Mouse (Mus musculus): ENCODE measurements around the gene Ift43. TPM values are rescaled to one million over a fixed set of nuclear protein-coding genes. Genes with fewer than 3 reads are reported as not detected.
A peak's percentile ranks its signal among the peaks of the same experiment; 100 is the strongest.

Gene Ift43
- polyA plus RNA-seq, 1 experiment from 2014 or later: 91.5 TPM

DNA sequence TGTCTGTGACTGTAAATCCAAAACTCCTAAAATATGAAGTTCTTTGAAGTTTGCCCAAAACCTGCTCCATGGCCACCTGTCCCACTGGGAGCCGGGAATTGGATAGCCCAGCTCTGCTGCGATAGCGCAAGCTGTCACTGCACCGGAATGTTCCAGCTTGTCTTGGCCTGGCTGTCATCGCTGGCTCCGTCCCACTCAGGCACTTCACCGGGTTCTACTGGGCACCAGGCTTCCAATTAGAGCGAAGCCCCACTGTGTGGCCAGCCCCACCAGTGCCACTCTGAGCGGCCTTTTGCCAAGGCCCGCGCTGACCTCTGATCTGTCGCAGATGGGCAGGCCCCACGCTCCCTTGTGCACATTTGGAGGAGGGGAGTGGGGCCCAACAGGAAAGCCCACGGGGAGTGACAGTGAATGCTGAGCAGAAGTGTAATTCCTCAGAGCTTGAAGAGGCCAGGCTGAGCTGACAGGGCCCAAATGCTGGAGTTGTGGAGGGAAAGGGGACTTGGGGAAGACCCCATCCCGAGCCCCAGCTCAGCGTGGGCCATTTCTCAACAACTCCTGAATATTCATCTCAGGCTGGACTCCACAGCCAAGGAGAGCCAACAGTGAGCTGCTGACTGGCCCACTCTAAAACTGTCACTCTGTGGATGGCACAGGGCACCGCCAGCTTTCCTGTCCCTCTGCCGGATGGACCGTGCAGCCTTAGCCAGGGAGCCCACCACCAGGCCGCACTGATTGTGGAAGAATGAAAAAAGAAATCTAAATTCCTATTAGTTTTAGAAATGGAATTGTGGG, 76.5 kb downstream of the Ift43 start:
- H3K4me1 ChIP-seq: peaks cover 46% of the 10 kb centered on the region
- no peak overlapping the region for H3K27ac ChIP-seq (replicated peaks)
- 81% methylated on average over 20 of the region's 20 CpGs for WGBS

DNA sequence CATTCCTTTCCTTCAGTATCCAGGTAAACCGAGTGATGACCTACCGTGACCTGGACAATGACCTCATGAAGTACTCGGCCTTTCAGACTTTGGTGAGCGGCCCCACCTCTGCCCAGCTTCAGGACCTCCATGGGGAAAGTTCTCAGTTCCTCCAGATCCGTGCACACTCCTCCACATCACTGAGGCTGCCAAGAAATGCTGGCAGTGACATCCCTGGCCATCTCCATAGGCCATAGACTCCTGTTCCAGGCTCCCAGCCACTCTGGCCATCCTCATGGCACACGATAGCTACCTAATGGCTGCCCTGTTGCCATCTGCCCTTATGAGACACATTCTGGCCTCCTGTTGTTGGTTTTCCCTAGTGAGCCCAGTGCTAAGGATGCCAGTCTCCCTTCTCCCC, 79.1 kb downstream of the Ift43 start:
- no peak overlapping the region for H3K9ac ChIP-seq (replicated peaks)
- H3K4me3 ChIP-seq: no peak overlapping the region
- H3K36me3 ChIP-seq: peaks cover 9% of the 10 kb centered on the region; the same call in 1 of the 2 replicates
- peaks cover 50% of the 10 kb centered on the region for H3K4me1 ChIP-seq
- 0 out of 2 replicates have a peak, but pooled peaks cover 5% of the 10 kb centered on the region for H3K9me3 ChIP-seq
- ATAC-seq (ENCODE audit: low FRiP score, low read depth): no peak
- H3K4me2 ChIP-seq (replicated peaks): no peak overlapping the region
- no peak overlapping the region for H3K27ac ChIP-seq (replicated peaks)
- 97% methylated on average over 6 of the region's 6 CpGs for WGBS
- peaks cover 20% of the 10 kb centered on the region; the same call in 1 of the 2 replicates for H3K27me3 ChIP-seq

More for the DNA sequence above, 76.5 kb downstream of the Ift43 start:
- Histone ChIP-seq H3K4me2 (replicated peaks) (no peak overlapping the region), H3K27me3 (peaks cover 16% of the 10 kb centered on the region; the same call in 1 of the 2 replicates), H3K9me3 (0 out of 2 replicates have a peak, but pooled peaks cover 5% of the 10 kb centered on the region), H3K36me3 (peaks cover 9% of the 10 kb centered on the region; the same call in 1 of the 2 replicates), H3K4me3 (no peak overlapping the region), H3K9ac (replicated peaks) (no peak overlapping the region)
- ATAC-seq (ENCODE audit: low FRiP score, low read depth): no peak

DNA sequence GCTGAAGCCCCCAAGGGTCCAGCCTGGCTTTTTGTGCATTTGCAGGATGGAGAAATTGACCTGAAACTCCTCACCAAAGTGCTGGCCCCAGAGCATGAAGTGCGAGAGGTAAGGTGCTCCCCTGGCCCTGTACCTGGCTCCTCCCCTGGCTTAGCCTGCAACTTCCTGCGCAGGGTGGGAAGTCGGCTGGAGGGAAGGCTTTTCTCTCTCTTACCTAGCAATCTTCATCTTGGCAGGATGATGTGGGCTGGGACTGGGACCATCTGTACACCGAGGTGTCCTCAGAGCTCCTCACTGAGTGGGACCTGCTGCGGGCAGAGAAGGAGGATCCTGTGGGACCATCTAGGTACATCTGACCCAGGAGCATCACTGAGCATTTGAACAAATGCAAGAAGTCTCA, 79.6 kb downstream of the Ift43 start:
- ATAC-seq (ENCODE audit: low FRiP score, low read depth): no peak
- 0 out of 2 replicates have a peak, but pooled peaks cover 5% of the 10 kb centered on the region for H3K9me3 ChIP-seq
- no peak overlapping the region for H3K9ac ChIP-seq (replicated peaks)
- 89% methylated on average over 5 of the region's 5 CpGs for WGBS
- H3K4me3 ChIP-seq: no peak overlapping the region
- no peak overlapping the region for H3K4me2 ChIP-seq (replicated peaks)
- H3K36me3 ChIP-seq: peaks cover 9% of the 10 kb centered on the region; the same call in 1 of the 2 replicates
- no peak overlapping the region for H3K27ac ChIP-seq (replicated peaks)
- H3K4me1 ChIP-seq: peaks cover 55% of the 10 kb centered on the region
- peaks cover 20% of the 10 kb centered on the region; the same call in 1 of the 2 replicates for H3K27me3 ChIP-seq

DNA sequence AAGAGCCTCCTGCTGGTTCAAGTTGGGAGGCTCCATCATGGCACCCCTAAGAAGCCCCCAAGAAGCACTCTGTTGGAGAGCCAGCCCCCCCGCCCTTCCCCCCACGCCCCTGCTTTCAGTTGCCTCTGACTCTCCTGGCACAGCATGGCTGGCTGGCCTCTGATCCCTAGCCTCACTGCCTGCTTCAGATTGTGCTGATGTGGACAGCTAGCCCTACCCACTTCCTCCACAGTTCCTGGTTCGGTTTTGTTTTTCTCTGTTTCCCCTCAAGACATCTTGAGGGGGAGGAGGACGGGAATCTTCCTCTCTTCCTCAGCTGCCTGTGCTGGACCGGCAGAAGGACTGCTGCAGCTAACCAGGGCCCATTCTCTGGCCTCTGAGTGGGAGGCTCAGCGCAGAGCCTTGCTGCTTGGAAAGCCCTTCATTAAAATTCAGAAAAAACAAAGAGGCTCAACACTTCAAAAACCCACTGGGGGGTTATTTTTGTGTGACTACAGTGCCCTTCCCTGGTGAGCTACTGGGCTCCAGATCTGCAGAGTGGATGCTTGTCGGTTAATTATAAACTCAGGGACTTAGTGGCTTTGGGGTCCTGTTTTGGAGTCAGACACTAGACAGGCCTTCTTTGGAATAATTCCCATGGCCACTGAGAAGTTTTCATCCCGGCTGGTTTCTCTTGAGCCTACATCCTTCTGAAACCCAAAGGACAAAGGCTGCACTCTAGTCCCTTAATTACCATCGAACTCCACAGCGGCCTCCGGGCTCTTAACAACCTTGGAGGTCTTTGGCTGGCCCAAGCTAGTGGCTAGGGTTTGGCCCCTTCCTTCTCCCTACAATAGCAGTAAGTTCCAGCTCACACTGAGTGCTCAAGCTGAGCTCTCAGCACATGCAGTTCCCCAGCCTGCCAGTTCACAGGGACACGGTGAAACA, 80.8 kb downstream of the Ift43 start:
- no peak overlapping the region for H3K4me3 ChIP-seq
- H3K4me1 ChIP-seq: peaks cover 52% of the 10 kb centered on the region
- H3K36me3 ChIP-seq: peaks cover 9% of the 10 kb centered on the region; the same call in 1 of the 2 replicates
- peaks cover 22% of the 10 kb centered on the region; the same call in 1 of the 2 replicates for H3K27me3 ChIP-seq
- 4% methylated on average over 12 of the region's 12 CpGs for WGBS
- H3K4me2 ChIP-seq (replicated peaks): 0 out of 2 replicates have a peak overlapping the region, but pooled peaks have one; percentile 21
- ATAC-seq (ENCODE audit: low FRiP score, low read depth): peak; percentile 60
- peak overlapping the region; percentile 85 for H3K27ac ChIP-seq (replicated peaks)
- 0 out of 2 replicates have a peak, but pooled peaks cover 5% of the 10 kb centered on the region for H3K9me3 ChIP-seq
- H3K9ac ChIP-seq (replicated peaks): peak overlapping the region; percentile 11; the same call in 1 of the 2 replicates

DNA sequence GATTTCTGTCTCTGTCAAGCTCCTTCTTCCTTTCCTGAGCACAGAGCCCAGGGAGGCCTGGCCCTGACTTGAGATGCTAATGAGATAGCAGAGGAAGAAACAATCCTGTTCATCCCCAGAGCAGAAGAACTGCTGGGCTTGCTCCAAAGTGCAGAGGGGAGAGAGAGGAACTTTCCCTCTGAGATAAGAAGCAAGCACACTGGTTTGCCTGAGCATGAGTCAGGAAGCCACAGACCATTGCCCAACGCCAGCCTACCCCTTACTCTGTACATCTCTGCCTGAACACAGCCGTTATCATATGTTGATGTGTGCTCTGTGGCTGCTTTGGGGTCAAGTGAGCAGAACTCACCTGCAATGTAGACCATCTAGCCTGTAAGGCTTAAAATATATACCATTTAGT, 83.9 kb downstream of the Ift43 start:
- no peak for ATAC-seq (ENCODE audit: low FRiP score, low read depth)
- Histone ChIP-seq H3K27me3 (peaks cover 17% of the 10 kb centered on the region; the same call in 1 of the 2 replicates), H3K4me1 (peaks cover 50% of the 10 kb centered on the region), H3K36me3 (peaks cover 4% of the 10 kb centered on the region; the same call in 1 of the 2 replicates), H3K9me3 (no peaks in the 10 kb centered on the region), H3K9ac (replicated peaks) (no peak overlapping the region), H3K4me2 (replicated peaks) (no peak overlapping the region), H3K27ac (replicated peaks) (no peak overlapping the region), H3K4me3 (no peak overlapping the region)
- WGBS: 67% methylated on average over 2 of the region's 2 CpGs

DNA sequence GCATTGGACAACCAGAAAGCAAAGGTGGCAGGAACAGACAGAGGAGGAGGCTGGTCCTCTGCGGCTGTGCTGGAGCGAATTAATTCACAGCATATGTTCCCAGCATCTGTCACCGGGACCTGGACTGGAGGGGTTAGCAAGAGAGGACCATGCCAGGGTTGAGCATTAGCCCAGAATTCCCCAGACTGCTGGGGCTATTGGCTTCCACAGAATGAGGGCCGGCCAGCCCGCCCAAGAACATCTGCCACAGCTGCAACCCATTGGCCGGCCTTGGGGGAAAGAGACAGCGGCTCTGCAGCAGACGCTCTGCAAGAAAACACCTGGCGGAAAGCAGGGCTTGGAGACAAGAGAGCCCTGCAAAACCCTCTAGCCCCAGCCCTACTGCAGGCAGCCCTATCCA, 84.7 kb downstream of the Ift43 start:
- ATAC-seq (ENCODE audit: low FRiP score, low read depth): no peak
- Histone ChIP-seq H3K4me1 (peaks cover 53% of the 10 kb centered on the region), H3K9me3 (no peaks in the 10 kb centered on the region), H3K4me2 (replicated peaks) (no peak overlapping the region), H3K4me3 (no peak overlapping the region), H3K36me3 (no peaks in the 10 kb centered on the region), H3K27me3 (peaks cover 17% of the 10 kb centered on the region), H3K9ac (replicated peaks) (no peak overlapping the region), H3K27ac (replicated peaks) (no peak overlapping the region)
- 44% methylated on average over 9 of the region's 9 CpGs for WGBS

DNA sequence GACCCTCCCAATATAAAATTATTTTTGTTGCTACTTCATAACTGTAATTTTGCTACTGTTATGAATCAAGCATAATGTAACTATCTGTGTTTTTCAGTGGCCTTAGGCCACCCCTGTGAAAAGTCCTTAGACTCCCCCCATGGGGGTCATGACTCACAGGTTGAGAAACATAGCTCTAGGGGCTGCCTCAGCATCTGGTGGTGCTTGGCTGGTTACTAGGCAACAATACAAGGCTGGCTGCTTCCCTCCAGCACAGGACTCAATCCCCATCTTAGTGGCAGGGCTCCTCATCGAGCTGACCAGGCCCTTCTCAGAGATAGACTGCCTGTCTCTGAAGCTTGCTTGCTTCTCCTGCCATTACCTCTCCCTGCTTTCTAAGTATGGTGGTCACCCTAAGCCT, 86.4 kb downstream of the Ift43 start:
- Histone ChIP-seq H3K27ac (replicated peaks) (no peak overlapping the region), H3K4me1 (peaks cover 50% of the 10 kb centered on the region), H3K36me3 (no peaks in the 10 kb centered on the region), H3K4me2 (replicated peaks) (no peak overlapping the region), H3K9ac (replicated peaks) (no peak overlapping the region), H3K27me3 (peaks cover 21% of the 10 kb centered on the region), H3K4me3 (no peak overlapping the region), H3K9me3 (no peaks in the 10 kb centered on the region)
- WGBS: 15% methylated on average over 1 of the region's 1 CpGs
- ATAC-seq (ENCODE audit: low FRiP score, low read depth): 0 out of 2 replicates have a peak, but pooled peaks have one; percentile 19

DNA sequence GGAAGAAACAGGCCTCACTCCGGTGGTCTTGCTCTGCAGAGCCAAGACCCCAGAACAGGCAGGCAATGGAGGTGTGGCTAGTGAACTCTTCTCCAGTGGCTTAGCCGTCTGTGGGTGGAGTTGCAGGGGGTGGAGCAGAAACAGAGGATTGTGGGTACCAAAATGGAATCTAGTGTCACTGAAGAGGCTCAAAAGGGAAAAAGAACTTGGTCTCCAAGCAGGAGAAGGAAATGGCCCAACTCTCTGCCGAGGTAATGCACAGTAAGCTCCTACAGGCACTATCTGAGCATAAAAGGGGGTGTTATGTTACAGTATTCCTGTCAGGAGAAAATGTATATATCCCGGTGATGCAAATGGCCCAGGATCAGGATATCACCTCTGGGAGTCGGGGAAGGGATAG, 86.9 kb downstream of the Ift43 start:
- no peak for ATAC-seq (ENCODE audit: low FRiP score, low read depth)
- Histone ChIP-seq H3K9me3 (no peaks in the 10 kb centered on the region), H3K27ac (replicated peaks) (no peak overlapping the region), H3K36me3 (no peaks in the 10 kb centered on the region), H3K4me1 (peaks cover 50% of the 10 kb centered on the region), H3K4me2 (replicated peaks) (no peak overlapping the region), H3K9ac (replicated peaks) (no peak overlapping the region), H3K27me3 (peaks cover 22% of the 10 kb centered on the region), H3K4me3 (no peak overlapping the region)
- WGBS: 74% methylated on average over 5 of the region's 5 CpGs

DNA sequence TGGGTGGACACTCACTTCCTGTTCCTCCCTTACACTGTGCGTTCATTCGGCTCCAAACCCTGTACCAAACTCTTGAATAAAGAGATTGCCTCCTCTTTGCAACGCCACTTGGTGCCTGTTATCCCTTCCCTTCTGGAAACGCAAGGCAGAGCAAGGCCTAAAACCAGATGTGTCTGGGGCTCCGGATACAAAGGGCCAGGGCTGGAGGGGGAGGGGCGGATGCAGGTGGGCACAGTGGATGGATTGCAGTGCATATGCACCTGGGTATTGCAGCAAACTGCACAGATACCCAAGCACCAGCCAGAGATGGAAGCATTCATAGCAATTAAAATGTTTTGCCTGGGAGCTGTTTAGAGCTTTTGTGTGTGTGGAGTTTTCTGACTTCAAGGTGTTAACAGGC, 91.0 kb downstream of the Ift43 start:
- H3K9ac ChIP-seq (replicated peaks): no peak overlapping the region
- no peak overlapping the region for H3K4me2 ChIP-seq (replicated peaks)
- H3K4me3 ChIP-seq: no peak overlapping the region
- no peak for ATAC-seq (ENCODE audit: low FRiP score, low read depth)
- H3K9me3 ChIP-seq: no peaks in the 10 kb centered on the region
- WGBS: 49% methylated on average over 6 of the region's 6 CpGs
- no peaks in the 10 kb centered on the region for H3K36me3 ChIP-seq
- peaks cover 20% of the 10 kb centered on the region; the same call in 1 of the 2 replicates for H3K27me3 ChIP-seq
- H3K27ac ChIP-seq (replicated peaks): peak overlapping the region; percentile 56
- peaks cover 47% of the 10 kb centered on the region for H3K4me1 ChIP-seq

DNA sequence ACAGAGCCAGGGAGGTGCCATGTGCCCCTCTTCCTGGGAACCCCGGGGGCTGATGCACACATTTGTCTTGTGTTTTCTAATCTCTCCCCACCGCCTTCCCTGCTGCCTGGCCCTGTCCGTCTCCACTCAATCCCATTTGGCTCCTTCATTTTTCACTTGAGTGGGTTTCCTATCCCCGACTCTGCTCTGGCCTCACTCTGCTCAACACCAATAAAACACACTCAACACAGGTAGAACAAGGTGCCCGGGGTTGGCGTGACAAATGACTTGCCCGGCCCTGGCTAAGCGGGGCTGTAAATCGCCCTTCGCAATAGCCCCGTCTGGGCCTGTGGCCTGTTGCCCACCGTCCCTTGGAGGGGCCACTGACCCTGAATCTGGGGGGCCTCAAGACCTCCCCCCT, 92.0 kb downstream of the Ift43 start:
- Histone ChIP-seq H3K27ac (replicated peaks) (peak overlapping the region; percentile 56), H3K4me2 (replicated peaks) (no peak overlapping the region), H3K4me3 (no peak overlapping the region), H3K9me3 (no peaks in the 10 kb centered on the region), H3K9ac (replicated peaks) (no peak overlapping the region), H3K4me1 (peaks cover 38% of the 10 kb centered on the region), H3K36me3 (no peaks in the 10 kb centered on the region), H3K27me3 (peaks cover 20% of the 10 kb centered on the region; the same call in 1 of the 2 replicates)
- no peak for ATAC-seq (ENCODE audit: low FRiP score, low read depth)
- WGBS: 78% methylated on average over 11 of the region's 12 CpGs

DNA sequence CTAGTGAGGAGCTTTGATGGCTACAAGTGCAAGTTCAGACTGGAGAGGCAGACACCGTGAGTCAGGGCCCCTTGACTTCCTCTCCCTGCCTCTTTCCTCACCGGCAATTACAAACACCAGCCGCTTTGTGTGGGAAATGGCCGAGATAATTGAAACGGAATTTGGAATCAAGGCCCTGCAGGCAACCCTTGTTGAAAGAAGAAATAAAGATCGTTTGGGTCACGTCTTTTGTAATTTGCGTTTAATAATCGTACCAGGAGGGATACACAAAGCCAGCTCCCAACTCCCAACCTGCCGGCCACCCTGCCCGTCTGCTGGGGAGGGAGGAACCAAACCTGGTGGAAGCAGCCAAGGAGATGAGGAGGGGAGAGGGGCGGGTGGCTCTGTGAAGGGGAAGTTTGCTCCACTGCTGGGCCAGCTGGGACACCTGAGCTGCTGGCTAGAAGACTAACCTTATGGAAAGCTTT, 93.2 kb downstream of the Ift43 start:
- peaks cover 36% of the 10 kb centered on the region for H3K4me1 ChIP-seq
- 14% methylated on average over 12 of the region's 12 CpGs for WGBS

More for the DNA sequence above, 93.2 kb downstream of the Ift43 start:
- no peak overlapping the region for H3K4me2 ChIP-seq (replicated peaks)
- H3K4me3 ChIP-seq: no peak overlapping the region
- no peaks in the 10 kb centered on the region for H3K36me3 ChIP-seq
- peak overlapping the region; percentile 49 for H3K27ac ChIP-seq (replicated peaks)
- peaks cover 20% of the 10 kb centered on the region; the same call in 1 of the 2 replicates for H3K27me3 ChIP-seq
- H3K9me3 ChIP-seq: no peaks in the 10 kb centered on the region
- ATAC-seq (ENCODE audit: low FRiP score, low read depth): no peak
- no peak overlapping the region; the same call in 1 of the 2 replicates for H3K9ac ChIP-seq (replicated peaks)

Measured in midbrain, embryonic 12.5 days (tissue).